Mouse (Mus musculus): ENCODE measurements around the gene Gm7029. TPM values are rescaled to one million over a fixed set of nuclear protein-coding genes. Genes with fewer than 3 reads are reported as not detected.
"Not testable (repeated sequence)": the region's sequence is repeated elsewhere in the genome, so short reads cannot be mapped to it uniquely, and the experiment has no call there.

Gene Gm7029
- polyA plus RNA-seq, 1 experiment from 2014 or later, result not detected

- Histone ChIP-seq H3K27me3 (replicated peaks) (no peaks in the 10 kb centered on the region), H3K4me1 (no peaks in the 10 kb centered on the region), H3K36me3 (replicated peaks) (no peaks in the 10 kb centered on the region), H3K9ac (no peak overlapping the region), H3K4me2 (no peak overlapping the region), H3K9me3 (no peaks in the 10 kb centered on the region), H3K4me3 (no peak overlapping the region), H3K27ac (no peak overlapping the region)
- no peak for ATAC-seq (replicated peaks)
- 46% methylated on average over 6 of the region's 6 CpGs for WGBS
These were observed 23.6 kb downstream of the Gm7029 start for GRCm38 (mm10) chr17:33897114-33897794.

GRCm38 (mm10) chr17:33898193-33898592, 24.6 kb downstream of the Gm7029 start:
- not testable (repeated sequence) for H3K27ac ChIP-seq; H3K36me3 ChIP-seq (replicated peaks); H3K4me3 ChIP-seq; H3K27me3 ChIP-seq (replicated peaks); H3K4me1 ChIP-seq; H3K9me3 ChIP-seq; H3K4me2 ChIP-seq; ATAC-seq (replicated peaks); H3K9ac ChIP-seq
- 91% methylated on average over 4 of the region's 4 CpGs for WGBS

DNA sequence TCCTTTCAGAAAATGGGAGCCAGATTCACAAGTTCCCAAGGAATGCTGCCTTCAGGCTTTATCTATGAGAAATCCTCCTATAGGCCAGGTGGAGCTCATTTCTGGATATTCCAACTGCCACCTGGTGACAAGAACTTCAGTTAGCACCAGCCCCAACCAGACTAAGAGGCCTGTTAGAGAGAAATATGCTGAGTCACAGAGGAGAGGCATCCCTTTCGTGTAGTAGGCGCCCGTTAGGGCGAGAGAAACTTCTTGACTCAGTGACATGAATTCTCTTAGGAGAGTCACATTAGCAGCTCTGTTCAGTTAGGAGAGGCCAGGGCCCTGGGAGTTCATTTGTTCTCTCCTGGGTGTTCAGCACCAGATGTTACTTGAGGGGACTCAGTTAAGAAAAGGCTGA, 26.0 kb downstream of the Gm7029 start:
- Histone ChIP-seq H3K36me3 (replicated peaks) (no peaks in the 10 kb centered on the region), H3K9me3 (no peaks in the 10 kb centered on the region), H3K9ac (no peak overlapping the region), H3K27ac (no peak overlapping the region), H3K4me1 (no peaks in the 10 kb centered on the region), H3K4me3 (no peak overlapping the region), H3K4me2 (no peak overlapping the region), H3K27me3 (replicated peaks) (no peaks in the 10 kb centered on the region)
- 83% methylated on average over 4 of the region's 4 CpGs for WGBS
- ATAC-seq (replicated peaks), result no peak

- H3K4me3 ChIP-seq, result no peak overlapping the region
- no peak overlapping the region for H3K4me2 ChIP-seq
- no peak overlapping the region for H3K27ac ChIP-seq
- no peak for ATAC-seq (replicated peaks)
- H3K36me3 ChIP-seq (replicated peaks), result no peaks in the 10 kb centered on the region
- no peaks in the 10 kb centered on the region for H3K9me3 ChIP-seq
- H3K9ac ChIP-seq, result no peak overlapping the region
- 75% methylated on average over 7 of the region's 7 CpGs for WGBS
- no peaks in the 10 kb centered on the region for H3K4me1 ChIP-seq
- H3K27me3 ChIP-seq (replicated peaks), result no peaks in the 10 kb centered on the region
These were observed 26.8 kb downstream of the Gm7029 start for GRCm38 (mm10) chr17:33900281-33900988.

- WGBS, result 82% methylated on average over 4 of the region's 4 CpGs
- Histone ChIP-seq H3K9me3 (no peaks in the 10 kb centered on the region), H3K9ac (no peak overlapping the region), H3K4me2 (no peak overlapping the region), H3K27ac (no peak overlapping the region), H3K4me3 (no peak overlapping the region), H3K4me1 (no peaks in the 10 kb centered on the region), H3K27me3 (replicated peaks) (no peaks in the 10 kb centered on the region), H3K36me3 (replicated peaks) (no peaks in the 10 kb centered on the region)
- no peak for ATAC-seq (replicated peaks)
These were observed 27.3 kb downstream of the Gm7029 start for GRCm38 (mm10) chr17:33900989-33901314.

GRCm38 (mm10) chr17:33901653-33902052, 28.0 kb downstream of the Gm7029 start:
- H3K9me3 ChIP-seq, result no peaks in the 10 kb centered on the region

GRCm38 (mm10) chr17:33902079-33902478, 28.4 kb downstream of the Gm7029 start:
- no peak overlapping the region for H3K4me3 ChIP-seq
- no peak overlapping the region for H3K4me2 ChIP-seq
- H3K36me3 ChIP-seq (replicated peaks), result no peaks in the 10 kb centered on the region
- no peak for ATAC-seq (replicated peaks)
- H3K9ac ChIP-seq, result no peak overlapping the region
- H3K9me3 ChIP-seq, result no peaks in the 10 kb centered on the region
- no peak overlapping the region for H3K27ac ChIP-seq
- no peaks in the 10 kb centered on the region for H3K27me3 ChIP-seq (replicated peaks)
- no peaks in the 10 kb centered on the region for H3K4me1 ChIP-seq
- 75% methylated on average over 4 of the region's 4 CpGs for WGBS

More at GRCm38 (mm10) chr17:33901653-33902052, 28.0 kb downstream of the Gm7029 start:
- WGBS, result 74% methylated on average over 4 of the region's 4 CpGs
- no peaks in the 10 kb centered on the region for H3K4me1 ChIP-seq
- H3K27me3 ChIP-seq (replicated peaks), result no peaks in the 10 kb centered on the region
- no peaks in the 10 kb centered on the region for H3K36me3 ChIP-seq (replicated peaks)
- no peak overlapping the region for H3K27ac ChIP-seq
- H3K4me2 ChIP-seq, result no peak overlapping the region
- H3K9ac ChIP-seq, result no peak overlapping the region
- no peak for ATAC-seq (replicated peaks)
- no peak overlapping the region for H3K4me3 ChIP-seq

GRCm38 (mm10) chr17:33902491-33902890, 28.9 kb downstream of the Gm7029 start:
- H3K4me2 ChIP-seq, result no peak overlapping the region
- no peak overlapping the region for H3K27ac ChIP-seq
- H3K27me3 ChIP-seq (replicated peaks), result no peaks in the 10 kb centered on the region
- WGBS, result 84% methylated on average over 7 of the region's 7 CpGs
- H3K4me1 ChIP-seq, result no peaks in the 10 kb centered on the region; the same call in 1 of the 2 replicates
- H3K9ac ChIP-seq, result no peak overlapping the region
- no peak for ATAC-seq (replicated peaks)
- H3K36me3 ChIP-seq (replicated peaks), result no peaks in the 10 kb centered on the region
- H3K9me3 ChIP-seq, result no peaks in the 10 kb centered on the region
- no peak overlapping the region for H3K4me3 ChIP-seq

GRCm38 (mm10) chr17:33903911-33904651, 30.4 kb downstream of the Gm7029 start:
- not testable (repeated sequence) for H3K4me3 ChIP-seq; H3K4me1 ChIP-seq; ATAC-seq (replicated peaks); H3K36me3 ChIP-seq (replicated peaks); H3K9me3 ChIP-seq; H3K4me2 ChIP-seq; H3K27ac ChIP-seq; H3K9ac ChIP-seq; H3K27me3 ChIP-seq (replicated peaks)
- 74% methylated on average over 6 of the region's 6 CpGs for WGBS

DNA sequence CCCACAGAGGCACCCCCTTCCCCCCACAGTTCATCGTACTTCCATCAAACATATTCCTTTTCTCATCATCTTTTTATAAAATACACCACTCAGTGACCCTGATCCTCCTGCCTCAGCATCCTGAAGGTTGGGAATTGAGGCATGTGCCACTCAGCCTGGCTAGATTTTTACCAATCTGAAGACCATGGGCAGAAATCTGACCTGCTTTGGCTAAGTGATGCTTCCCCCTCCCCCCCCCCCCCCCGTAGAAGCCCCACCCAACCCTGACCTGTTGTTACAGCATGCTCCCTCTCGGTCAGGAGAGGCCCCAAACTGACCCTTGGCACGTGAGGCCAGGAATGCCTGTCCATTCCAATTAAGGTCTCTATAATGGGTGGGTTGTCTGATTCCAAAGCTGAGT, 31.2 kb downstream of the Gm7029 start, which contains the start of gene Platr17:
Platr17 (plus strand) TSS at position 301 of the 400 bp plus-strand sequence.
- ATAC-seq (replicated peaks); H3K27ac ChIP-seq; H3K4me2 ChIP-seq; H3K9ac ChIP-seq; H3K27me3 ChIP-seq (replicated peaks); H3K9me3 ChIP-seq; H3K4me1 ChIP-seq; H3K36me3 ChIP-seq (replicated peaks); H3K4me3 ChIP-seq: not testable (repeated sequence)
- WGBS, result 36% methylated on average over 3 of the region's 4 CpGs

GRCm38 (mm10) chr17:33908331-33909076, 34.9 kb downstream of the Gm7029 start:
- Histone ChIP-seq H3K4me1 (peaks cover 24% of the 10 kb centered on the region), H3K4me3 (peak overlapping the region; percentile 70), H3K36me3 (replicated peaks) (peaks cover 8% of the 10 kb centered on the region), H3K9ac (peak overlapping the region; percentile 82), H3K9me3 (no peaks in the 10 kb centered on the region), H3K27me3 (replicated peaks) (no peaks in the 10 kb centered on the region), H3K27ac (peak overlapping the region; percentile 86), H3K4me2 (peak overlapping the region; percentile 93)
- under 1% methylated on average over 42 of the region's 44 CpGs for WGBS
- ATAC-seq (replicated peaks), result peak; percentile 16
